Mouse (Mus musculus) stomach, postnatal 0 days (tissue): ENCODE data around the gene Plxnb2. TPM values are rescaled to one million over a fixed set of nuclear protein-coding genes. Genes with fewer than 3 reads are reported as not detected.

ENCODE experiments used
- ATAC-seq: fragments of 200-750 bp; cut with Nextera tagmentation; 2 replicates; pipeline ENCODE4 v1.8.0; 2017; ENCODE audit not compliant: low FRiP score, low TSS enrichment
- DNase-seq: peaks from one replicate; pipeline ENCODE4 v3.0.0-alpha.2; 2016; ENCODE audit warnings: low spot score
- H3K27ac ChIP-seq: fragments of 300-500 bp; sonication (generic); replicated peaks from 2 replicates; pipeline ENCODE4 v1.5.1; 2014; ENCODE audit warnings: mild to moderate bottlenecking, control low read depth
- H3K27me3 ChIP-seq: fragments of 300-500 bp; sonication (generic); 2 replicates; pipeline ENCODE4 v1.6.1; 2014; ENCODE audit warnings: low read length; ENCODE audit not compliant: control insufficient read depth, insufficient read depth
- H3K36me3 ChIP-seq: fragments of 300-500 bp; sonication (generic); 2 replicates; pipeline ENCODE4 v1.6.1; 2014; ENCODE audit warnings: low read length, mixed read lengths; ENCODE audit not compliant: control insufficient read depth, insufficient read depth
- H3K4me1 ChIP-seq: fragments of 300-500 bp; sonication (generic); replicated peaks from 2 replicates; pipeline ENCODE4 v1.6.1; 2014; ENCODE audit warnings: antibody characterized with exemption; ENCODE audit not compliant: control insufficient read depth, insufficient read depth
- H3K4me2 ChIP-seq: fragments of 300-500 bp; sonication (generic); replicated peaks from 2 replicates; pipeline ENCODE4 v1.6.1; 2014; ENCODE audit warnings: low read depth, mild to moderate bottlenecking, control low read depth, moderate library complexity
- H3K4me3 ChIP-seq: fragments of 300-500 bp; sonication (generic); 2 replicates; pipeline ENCODE4 v1.5.1; 2014; ENCODE audit warnings: low read depth, low read length, control low read depth
- H3K9ac ChIP-seq: fragments of 300-500 bp; sonication (generic); 2 replicates; pipeline ENCODE4 v1.6.1; 2014; ENCODE audit warnings: mild to moderate bottlenecking, low read length, control low read depth, mixed read lengths
- H3K9me3 ChIP-seq: fragments of 300-500 bp; sonication (generic); 2 replicates; pipeline ENCODE4 v1.6.1; 2016; ENCODE audit warnings: low read length; ENCODE audit not compliant: control insufficient read depth
- CTCF ChIP-seq: IDR thresholded peaks from 2 replicates; pipeline ENCODE4 v1.5.1; 2016; ENCODE audit warnings: antibody characterized with exemption, low read depth, mild to moderate bottlenecking, moderate library complexity
- EP300 ChIP-seq: optimal IDR thresholded peaks from 2 replicates; pipeline ENCODE3; 2016; ENCODE audit warnings: antibody characterized with exemption
- WGBS: fragments of 180-500 bp; shearing (Covaris S2); extraction: QIAGEN DNeasy Blood & Tissue Kit; methylation state at CpG from one replicate; pipeline ENCODE4 v1.1.7; 2014; 5-methylcytosine and 5-hydroxymethylcytosine counted together
- polyA plus RNA-seq: library from polyadenylated mRNA; unstranded; fragments of >200 nt; fragmentation: Nextera tagmentation; extraction: Ambion mirVana; gene quantifications from 2 replicates; pipeline ENCODE4 v1.2.1, GENCODE M21; 2015

The Plxnb2 gene
- polyA plus RNA-seq, 1 experiment from 2014 or later, result 75.2 TPM

GRCm38 (mm10) chr15:89168922-89169321 lies 11.7 kb downstream of the Plxnb2 start:
- peak overlapping the region; percentile 41 for H3K9ac ChIP-seq
- H3K27ac ChIP-seq, result peak overlapping the region; percentile 88
- ATAC-seq (no peak), DNase-seq (no peak)
- 27% methylated on average over 10 of the region's 10 CpGs for WGBS
- no peaks in the 10 kb centered on the region for H3K9me3 ChIP-seq
- H3K4me1 ChIP-seq, result peaks cover 20% of the 10 kb centered on the region
- TF ChIP-seq CTCF, result no peak
- no peak for TF ChIP-seq EP300
- peaks cover 33% of the 10 kb centered on the region for H3K36me3 ChIP-seq
- no peak overlapping the region for H3K4me3 ChIP-seq
- H3K27me3 ChIP-seq, result no peaks in the 10 kb centered on the region
- peak overlapping the region; percentile 34 for H3K4me2 ChIP-seq

GRCm38 (mm10) chr15:89165478-89165877 lies 15.1 kb downstream of the Plxnb2 start:
- Histone ChIP-seq H3K36me3 (peaks cover 59% of the 10 kb centered on the region), H3K9ac (no peak overlapping the region), H3K4me2 (no peak overlapping the region), H3K27ac (no peak overlapping the region), H3K4me3 (no peak overlapping the region), H3K27me3 (no peaks in the 10 kb centered on the region), H3K4me1 (peaks cover 15% of the 10 kb centered on the region), H3K9me3 (no peaks in the 10 kb centered on the region)
- 90% methylated on average over 12 of the region's 12 CpGs for WGBS
- DNase-seq (no peak), ATAC-seq (no peak)
- TF ChIP-seq EP300, result no peak

- DNase-seq (peak; percentile 73), ATAC-seq (peak; percentile 47)
- Histone ChIP-seq H3K36me3 (peaks cover 83% of the 10 kb centered on the region), H3K4me1 (no peaks in the 10 kb centered on the region), H3K27me3 (no peaks in the 10 kb centered on the region), H3K4me3 (no peak overlapping the region), H3K4me2 (no peak overlapping the region), H3K27ac (peak overlapping the region; percentile 30; the same call in 1 of the 2 replicates), H3K9me3 (no peaks in the 10 kb centered on the region), H3K9ac (no peak overlapping the region)
- 58% methylated on average over 9 of the region's 9 CpGs for WGBS
- TF ChIP-seq CTCF, result no peak
- no peak for TF ChIP-seq EP300
Observed at GRCm38 (mm10) chr15:89161397-89161796, 19.2 kb downstream of the Plxnb2 start.

- ATAC-seq (no peak), DNase-seq (no peak)
- Histone ChIP-seq H3K4me2 (no peak overlapping the region), H3K4me3 (no peak overlapping the region), H3K36me3 (peaks cover 72% of the 10 kb centered on the region), H3K27ac (no peak overlapping the region), H3K27me3 (no peaks in the 10 kb centered on the region), H3K9ac (no peak overlapping the region), H3K9me3 (no peaks in the 10 kb centered on the region), H3K4me1 (no peaks in the 10 kb centered on the region)
- 94% methylated on average over 16 of the region's 16 CpGs for WGBS
- TF ChIP-seq EP300, result no peak
- TF ChIP-seq CTCF, result no peak
Observed at GRCm38 (mm10) chr15:89158516-89158915, 22.1 kb downstream of the Plxnb2 start.

GRCm38 (mm10) chr15:89157954-89158353 lies 22.6 kb downstream of the Plxnb2 start:
- no peak for TF ChIP-seq EP300
- TF ChIP-seq CTCF, result peak; percentile 82
- H3K4me1 ChIP-seq, result no peaks in the 10 kb centered on the region
- H3K27me3 ChIP-seq, result no peaks in the 10 kb centered on the region
- no peak overlapping the region for H3K27ac ChIP-seq
- ATAC-seq (0 out of 2 replicates have a peak, but pooled peaks have one; percentile 8), DNase-seq (peak; percentile 64)
- 52% methylated on average over 7 of the region's 7 CpGs for WGBS
- peaks cover 66% of the 10 kb centered on the region for H3K36me3 ChIP-seq
- no peak overlapping the region for H3K9ac ChIP-seq
- H3K4me2 ChIP-seq, result no peak overlapping the region
- H3K9me3 ChIP-seq, result no peaks in the 10 kb centered on the region
- no peak overlapping the region for H3K4me3 ChIP-seq

- Histone ChIP-seq H3K9ac (no peak overlapping the region), H3K4me1 (peaks cover 5% of the 10 kb centered on the region), H3K27me3 (no peaks in the 10 kb centered on the region; the same call in 1 of the 2 replicates), H3K36me3 (peaks cover 19% of the 10 kb centered on the region), H3K27ac (no peak overlapping the region), H3K9me3 (no peaks in the 10 kb centered on the region), H3K4me2 (no peak overlapping the region), H3K4me3 (no peak overlapping the region)
- DNase-seq (no peak), ATAC-seq (no peak)
- TF ChIP-seq EP300, result no peak
Observed at GRCm38 (mm10) chr15:89152312-89152711, 28.3 kb downstream of the Plxnb2 start.
